Mouse (Mus musculus): Measurements from ENCODE around the gene Bpifb6. TPM values are rescaled to one million over a fixed set of nuclear protein-coding genes. Genes with fewer than 3 reads are reported as not detected.

The Bpifb6 gene
- total and polyA plus RNA-seq, 2 experiments from 2014 or later = 0.14 TPM; not detected in 1

DNA sequence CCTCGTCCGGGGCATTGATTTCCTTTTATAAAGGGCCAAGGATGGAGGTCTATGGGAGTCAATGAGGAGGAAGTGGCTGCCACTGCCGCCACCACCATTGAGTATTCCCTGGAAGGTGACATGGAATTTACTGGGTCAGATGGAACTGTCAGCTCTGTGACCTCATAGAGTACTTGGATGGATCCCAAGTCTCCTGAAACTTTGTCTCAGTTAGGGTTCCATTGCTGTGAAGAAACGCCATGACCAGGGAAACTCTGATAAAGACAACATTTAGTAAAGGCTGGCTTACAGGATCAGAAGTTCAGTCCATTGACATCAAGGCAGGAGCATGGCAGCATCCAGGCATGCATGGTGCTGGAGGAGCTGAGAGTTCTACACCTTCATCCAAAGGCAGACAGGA is 29.2 kb upstream of the Bpifb6 start, which contains the start of gene Sun5:
TSS of gene Sun5 (minus strand) at position 101 of the 400 bp plus-strand sequence.
- Histone ChIP-seq H3K4me3 (ENCODE audit: low read length) (no peak within 1 kb of the TSS), H3K27ac (no peak within 1 kb of the TSS), H3K4me2 (ENCODE audit: low read depth, low read length) (no peak within 1 kb of the TSS), H3K9me3 (ENCODE audit: low read length) (no peaks in the 10 kb centered on the region), H3K9ac (replicated peaks; ENCODE audit: low read length) (no peak within 1 kb of the TSS), H3K36me3 (ENCODE audit: insufficient read depth, low read length) (no peaks in the 10 kb centered on the region), H3K27me3 (ENCODE audit: insufficient read depth, low read length) (no peaks in the 10 kb centered on the region), H3K4me1 (ENCODE audit: insufficient read depth, low read length) (no peaks in the 10 kb centered on the region)
- ATAC-seq = no peak
- TF ChIP-seq CTCF (IDR thresholded peaks at IDR 0.05; ENCODE audit: low read depth) = no peak
- no peak for DNase-seq (ENCODE audit: low spot score)
- 84% methylated on average over 4 of the region's 4 CpGs for WGBS

DNA sequence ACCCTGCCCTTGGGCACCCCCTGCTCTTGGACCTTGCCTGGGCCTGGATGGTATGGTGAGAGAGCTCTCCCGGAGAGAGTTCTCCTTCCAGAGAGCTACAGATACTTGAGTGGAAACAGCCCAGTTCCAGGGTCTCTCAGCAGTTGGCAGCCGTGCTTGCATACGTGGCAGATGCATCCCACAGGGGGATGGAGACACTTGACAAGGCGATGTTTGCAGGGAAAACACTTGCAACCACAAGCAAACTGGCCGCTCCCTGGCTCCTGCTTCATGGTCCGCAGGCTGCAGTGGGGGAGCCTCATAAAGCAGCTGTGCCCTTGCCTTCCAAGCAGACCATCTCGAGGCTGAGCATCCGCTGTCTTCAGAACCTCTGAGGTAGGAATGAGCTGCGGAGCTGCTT is 25.4 kb upstream of the Bpifb6 start, which contains the start of gene Bpifb2:
TSS of gene Bpifb2 (plus strand) at position 301 of the 400 bp plus-strand sequence.
- no peaks in the 10 kb centered on the region for H3K4me1 ChIP-seq (ENCODE audit: insufficient read depth, low read length)
- H3K36me3 ChIP-seq (ENCODE audit: insufficient read depth, low read length) = no peaks in the 10 kb centered on the region
- no peak within 1 kb of the TSS for H3K4me3 ChIP-seq (ENCODE audit: low read length)
- no peak for TF ChIP-seq CTCF (IDR thresholded peaks at IDR 0.05; ENCODE audit: low read depth)
- WGBS = 66% methylated on average over 9 of the region's 9 CpGs
- H3K27me3 ChIP-seq (ENCODE audit: insufficient read depth, low read length) = no peaks in the 10 kb centered on the region
- H3K27ac ChIP-seq = no peak within 1 kb of the TSS
- no peak within 1 kb of the TSS for H3K4me2 ChIP-seq (ENCODE audit: low read depth, low read length)
- DNase-seq (ENCODE audit: low spot score) (no peak), ATAC-seq (no peak)
- H3K9me3 ChIP-seq (ENCODE audit: low read length) = no peaks in the 10 kb centered on the region
- no peak within 1 kb of the TSS for H3K9ac ChIP-seq (replicated peaks; ENCODE audit: low read length)

DNA sequence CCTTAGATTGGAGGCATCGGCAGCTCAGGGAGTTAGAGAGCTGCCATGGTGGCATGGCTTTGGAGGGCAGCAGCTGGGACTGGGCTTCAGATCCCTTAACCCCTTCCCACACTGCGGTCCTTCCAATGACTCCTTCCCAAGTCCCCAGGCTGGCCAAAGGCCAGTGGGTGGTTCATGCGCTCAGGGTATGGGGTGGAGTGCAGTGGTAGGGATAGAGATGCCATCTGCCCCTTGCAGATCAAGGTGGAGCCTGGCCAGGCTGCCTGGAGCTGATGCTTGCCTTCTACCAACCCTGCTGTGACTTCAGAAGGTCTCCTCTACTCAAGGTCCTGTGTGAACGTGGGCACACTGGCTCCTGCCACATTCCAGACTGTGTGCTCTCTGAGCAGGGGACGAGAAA is 1.1 kb upstream of the Bpifb6 start:
- no peak overlapping the region for H3K4me2 ChIP-seq (ENCODE audit: low read depth, low read length)
- H3K27ac ChIP-seq = no peak overlapping the region
- H3K27me3 ChIP-seq (ENCODE audit: insufficient read depth, low read length) = no peaks in the 10 kb centered on the region
- no peaks in the 10 kb centered on the region for H3K4me1 ChIP-seq (ENCODE audit: insufficient read depth, low read length)
- no peak overlapping the region for H3K9ac ChIP-seq (replicated peaks; ENCODE audit: low read length)
- 75% methylated on average over 5 of the region's 5 CpGs for WGBS
- H3K9me3 ChIP-seq (ENCODE audit: low read length) = no peaks in the 10 kb centered on the region
- no peak for DNase-seq (ENCODE audit: low spot score)
- no peak for TF ChIP-seq CTCF (IDR thresholded peaks at IDR 0.05; ENCODE audit: low read depth)
- no peak for ATAC-seq
- H3K4me3 ChIP-seq (ENCODE audit: low read length) = no peak overlapping the region
- no peaks in the 10 kb centered on the region for H3K36me3 ChIP-seq (ENCODE audit: insufficient read depth, low read length)

DNA sequence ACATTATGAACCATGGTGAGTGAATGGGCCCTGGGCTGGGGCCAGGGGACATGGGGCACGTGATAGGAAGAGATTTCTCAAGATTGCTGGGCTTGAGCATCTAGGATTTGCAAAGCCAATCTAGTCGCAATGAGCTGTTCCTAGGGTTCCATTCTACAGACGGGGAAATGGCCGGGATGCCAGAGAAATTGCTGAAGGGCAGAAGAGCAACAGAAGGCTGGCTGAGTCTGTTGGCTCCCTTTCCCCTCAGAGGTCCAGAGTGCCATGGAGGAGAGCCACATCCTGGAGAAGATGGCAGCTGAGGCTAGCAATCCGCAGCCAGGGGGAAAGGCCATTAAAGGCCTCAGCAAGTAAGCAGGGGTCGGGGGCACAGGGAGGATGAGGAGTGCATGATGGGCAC is 2.5 kb downstream of the Bpifb6 start:
- no peak for ATAC-seq
- no peaks in the 10 kb centered on the region for H3K4me1 ChIP-seq (ENCODE audit: insufficient read depth, low read length)

DNA sequence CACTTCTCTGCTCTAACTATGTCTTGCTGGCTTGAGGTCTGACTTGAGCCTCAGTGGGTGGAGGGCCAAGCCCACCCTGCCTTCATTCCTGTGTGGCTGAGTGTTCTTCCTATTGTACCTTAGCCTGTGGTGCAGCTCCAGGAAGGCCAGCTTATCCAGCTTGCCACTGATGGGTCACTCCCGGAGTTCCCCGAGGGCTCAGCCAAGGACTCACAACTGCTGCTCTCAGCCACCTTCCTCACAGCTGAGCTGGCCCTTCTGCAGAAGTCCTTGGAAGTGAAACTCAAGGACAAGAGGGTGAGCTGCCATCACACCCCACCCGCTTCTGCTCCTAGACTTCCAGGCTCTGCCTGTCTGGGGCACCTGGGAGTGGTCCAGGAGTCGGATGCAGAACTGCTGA is 6.4 kb downstream of the Bpifb6 start:
- Histone ChIP-seq H3K4me1 (ENCODE audit: insufficient read depth, low read length) (no peaks in the 10 kb centered on the region), H3K4me3 (ENCODE audit: low read length) (no peak overlapping the region), H3K27ac (no peak overlapping the region), H3K4me2 (ENCODE audit: low read depth, low read length) (no peak overlapping the region), H3K9me3 (ENCODE audit: low read length) (no peaks in the 10 kb centered on the region), H3K9ac (replicated peaks; ENCODE audit: low read length) (no peak overlapping the region), H3K36me3 (ENCODE audit: insufficient read depth, low read length) (no peaks in the 10 kb centered on the region), H3K27me3 (ENCODE audit: insufficient read depth, low read length) (no peaks in the 10 kb centered on the region)
- ATAC-seq (no peak), DNase-seq (ENCODE audit: low spot score) (no peak)
- TF ChIP-seq CTCF (IDR thresholded peaks at IDR 0.05; ENCODE audit: low read depth) = no peak
- WGBS = 92% methylated on average over 4 of the region's 4 CpGs

More for the DNA sequence above, 2.5 kb downstream of the Bpifb6 start:
- Histone ChIP-seq H3K4me2 (ENCODE audit: low read depth, low read length) (no peak overlapping the region), H3K27me3 (ENCODE audit: insufficient read depth, low read length) (no peaks in the 10 kb centered on the region), H3K36me3 (ENCODE audit: insufficient read depth, low read length) (no peaks in the 10 kb centered on the region), H3K9me3 (ENCODE audit: low read length) (no peaks in the 10 kb centered on the region), H3K4me3 (ENCODE audit: low read length) (no peak overlapping the region), H3K9ac (replicated peaks; ENCODE audit: low read length) (no peak overlapping the region), H3K27ac (no peak overlapping the region)
- TF ChIP-seq CTCF (IDR thresholded peaks at IDR 0.05; ENCODE audit: low read depth) = no peak
- WGBS = 68% methylated on average over 6 of the region's 6 CpGs
- no peak for DNase-seq (ENCODE audit: low spot score)

DNA sequence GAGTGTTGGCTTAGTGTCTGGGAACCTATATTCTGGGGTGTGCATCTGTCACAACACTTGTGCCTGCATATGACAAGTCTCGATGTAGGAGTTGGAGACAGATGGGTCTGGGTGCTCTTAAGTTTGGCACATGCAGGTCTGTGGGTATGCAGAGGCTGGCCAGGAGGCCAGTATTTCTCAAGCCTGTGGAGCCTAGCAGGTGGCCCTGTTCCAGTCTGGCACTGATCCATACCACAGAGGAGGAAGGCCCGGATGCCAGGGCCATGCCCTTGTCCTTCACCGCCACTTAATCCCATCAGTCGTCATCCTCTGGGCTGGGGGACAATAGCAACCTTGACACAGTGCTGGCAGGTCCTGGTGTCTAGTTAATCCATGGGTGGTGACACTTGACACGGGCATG is 14.0 kb downstream of the Bpifb6 start:
- 39% methylated on average over 5 of the region's 5 CpGs for WGBS
- DNase-seq (ENCODE audit: low spot score) = no peak
- H3K4me3 ChIP-seq (ENCODE audit: low read length) = no peak overlapping the region

DNA sequence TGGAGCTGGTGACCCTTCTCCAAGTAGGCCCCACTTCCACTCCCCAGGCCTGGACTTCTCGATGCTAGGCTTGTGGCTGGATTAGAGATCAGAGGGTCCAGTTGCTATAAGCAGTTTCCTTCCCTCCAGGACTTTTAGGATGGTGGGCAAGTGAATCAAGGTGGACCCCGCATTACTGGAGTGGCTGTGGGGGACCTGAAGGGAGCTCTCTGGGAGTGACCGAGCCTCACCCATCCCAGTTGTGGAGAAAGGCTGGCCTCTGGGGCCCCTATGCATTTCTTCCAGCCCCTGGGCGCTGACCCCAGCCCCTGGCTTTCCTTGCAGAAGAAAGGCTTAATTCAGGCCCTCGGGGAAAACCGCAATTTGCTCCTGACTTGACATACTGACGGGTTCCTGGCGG is 17.7 kb downstream of the Bpifb6 start, which contains the start of gene Bpifb3:
TSS of gene Bpifb3 (plus strand) at position 301 of the 400 bp plus-strand sequence.
- no peaks in the 10 kb centered on the region for H3K4me1 ChIP-seq (ENCODE audit: insufficient read depth, low read length)
- no peaks in the 10 kb centered on the region for H3K36me3 ChIP-seq (ENCODE audit: insufficient read depth, low read length)
- no peaks in the 10 kb centered on the region for H3K9me3 ChIP-seq (ENCODE audit: low read length)
- whole genome bisulfite sequencing = 57% methylated on average over 8 of the region's 8 CpGs
- no peak for TF ChIP-seq CTCF (IDR thresholded peaks at IDR 0.05; ENCODE audit: low read depth)
- no peak within 1 kb of the TSS for H3K4me3 ChIP-seq (ENCODE audit: low read length)
- no peak within 1 kb of the TSS for H3K27ac ChIP-seq
- no peak within 1 kb of the TSS for H3K4me2 ChIP-seq (ENCODE audit: low read depth, low read length)
- H3K27me3 ChIP-seq (ENCODE audit: insufficient read depth, low read length) = no peaks in the 10 kb centered on the region
- no peak for DNase-seq (ENCODE audit: low spot score)
- no peak for ATAC-seq
- H3K9ac ChIP-seq (replicated peaks; ENCODE audit: low read length) = no peak within 1 kb of the TSS

More for the DNA sequence above, 14.0 kb downstream of the Bpifb6 start:
- H3K36me3 ChIP-seq (ENCODE audit: insufficient read depth, low read length) = no peaks in the 10 kb centered on the region
- H3K4me1 ChIP-seq (ENCODE audit: insufficient read depth, low read length) = no peaks in the 10 kb centered on the region
- H3K9me3 ChIP-seq (ENCODE audit: low read length) = no peaks in the 10 kb centered on the region
- H3K27ac ChIP-seq = no peak overlapping the region
- H3K4me2 ChIP-seq (ENCODE audit: low read depth, low read length) = no peak overlapping the region
- H3K9ac ChIP-seq (replicated peaks; ENCODE audit: low read length) = no peak overlapping the region
- H3K27me3 ChIP-seq (ENCODE audit: insufficient read depth, low read length) = no peaks in the 10 kb centered on the region
- no peak for TF ChIP-seq CTCF (IDR thresholded peaks at IDR 0.05; ENCODE audit: low read depth)
- ATAC-seq = peak; percentile 45; the same call in 1 of the 2 replicates
